Mouse (Mus musculus) bone marrow macrophage, adult 2 months (primary cell): ENCODE data around the gene Pam16. TPM values are rescaled to one million over a fixed set of nuclear protein-coding genes. Genes with fewer than 3 reads are reported as not detected.

Experiments
- H3K27ac ChIP-seq: 2 replicates; pipeline ENCODE4 v1.5.1; 2012; ENCODE audit warnings: low read depth, low read length; ENCODE audit not compliant: insufficient read depth
- H3K4me1 ChIP-seq: 2 replicates; pipeline ENCODE4 v1.6.1; 2012; ENCODE audit warnings: low read length; ENCODE audit not compliant: control insufficient read depth, insufficient read depth
- H3K4me3 ChIP-seq: 2 replicates; pipeline ENCODE4 v1.5.1; 2012; ENCODE audit warnings: mild to moderate bottlenecking, low read length, moderate library complexity; ENCODE audit not compliant: insufficient read depth
- CTCF ChIP-seq: IDR thresholded peaks from 2 replicates; pipeline ENCODE4 v1.5.1; 2012; ENCODE audit warnings: low read depth, mild to moderate bottlenecking, low read length, moderate library complexity
- POLR2A ChIP-seq: IDR thresholded peaks from 2 replicates; pipeline ENCODE4 v1.6.1; 2012; ENCODE audit warnings: mild to moderate bottlenecking, low read depth, low read length, borderline replicate concordance
- polyA plus RNA-seq: library from polyadenylated mRNA; stranded (reverse); fragments of >200 nt; gene quantifications from 2 replicates; pipeline ENCODE4 v1.2.4, GENCODE M21; 2012; ENCODE audit not compliant: missing spikeins, insufficient read depth, insufficient read length

The Pam16 gene
- polyA plus RNA-seq, 1 experiment = 27.3 TPM

DNA sequence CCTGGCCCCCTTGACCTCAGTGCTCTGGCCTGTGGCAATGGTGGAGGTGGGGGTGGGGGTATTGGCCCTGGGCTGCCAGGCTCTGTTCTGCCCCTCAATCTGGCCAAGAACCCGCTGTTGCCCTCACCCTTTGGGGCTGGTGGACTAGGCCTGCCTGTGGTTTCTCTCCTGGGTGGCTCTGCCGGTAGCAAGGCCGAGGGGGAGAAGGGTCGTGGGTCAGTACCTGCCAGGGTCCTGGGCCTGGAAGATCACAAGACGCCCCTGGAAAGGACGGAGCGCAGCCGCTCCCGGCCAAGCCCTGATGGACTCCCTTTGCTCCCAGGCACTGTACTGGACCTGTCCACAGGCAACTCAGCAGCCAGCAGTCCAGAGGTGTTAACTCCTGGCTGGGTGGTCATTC lies 11.1 kb downstream of the Pam16 start:
- Histone ChIP-seq H3K27ac (no peak overlapping the region), H3K4me1 (peaks cover 2% of the 10 kb centered on the region; the same call in 1 of the 2 replicates), H3K4me3 (no peak overlapping the region)
- TF ChIP-seq POLR2A (no peak), CTCF (no peak)

DNA sequence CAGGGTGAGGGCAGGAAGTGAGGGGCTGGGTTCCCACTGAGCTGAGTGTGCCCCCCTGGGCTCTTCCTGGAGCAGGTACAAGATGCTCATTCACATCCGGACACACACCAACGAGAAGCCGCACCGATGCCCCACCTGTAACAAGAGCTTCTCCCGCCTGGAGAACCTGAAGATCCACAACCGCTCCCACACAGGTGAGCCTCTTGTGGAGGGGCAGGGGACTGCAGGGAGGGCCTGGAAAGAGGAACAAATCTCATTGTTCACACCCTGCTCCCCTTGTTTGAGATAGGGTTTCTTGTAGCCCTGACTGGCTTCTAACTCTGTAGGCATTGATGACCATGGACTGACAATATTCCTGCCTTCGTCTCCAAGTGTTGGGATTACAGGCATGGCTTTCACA lies 13.1 kb downstream of the Pam16 start:
- Histone ChIP-seq H3K27ac (no peak overlapping the region), H3K4me3 (no peak overlapping the region), H3K4me1 (peaks cover 7% of the 10 kb centered on the region)
- TF ChIP-seq POLR2A (no peak), CTCF (no peak)

DNA sequence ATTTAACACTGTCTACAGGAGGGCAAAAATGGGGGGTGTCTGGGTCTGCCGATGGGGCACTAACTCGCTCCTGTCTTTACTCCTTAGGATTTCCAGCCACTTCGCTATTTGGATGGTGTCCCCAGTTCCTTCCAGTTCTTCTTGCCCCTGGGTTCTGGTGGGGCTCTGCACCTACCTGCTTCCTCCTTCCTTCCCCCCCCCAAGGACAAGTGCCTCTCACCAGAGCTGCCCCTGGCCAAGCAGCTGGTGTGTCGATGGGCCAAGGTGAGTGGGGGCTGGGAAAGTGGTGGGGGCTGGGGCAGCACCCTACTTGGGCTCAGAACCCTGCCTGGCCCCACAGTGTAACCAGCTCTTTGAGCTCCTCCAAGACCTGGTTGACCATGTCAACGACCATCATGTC lies 13.6 kb downstream of the Pam16 start:
- Histone ChIP-seq H3K4me3 (no peak overlapping the region), H3K27ac (no peak overlapping the region), H3K4me1 (peaks cover 12% of the 10 kb centered on the region)
- TF ChIP-seq POLR2A (no peak), CTCF (no peak)

DNA sequence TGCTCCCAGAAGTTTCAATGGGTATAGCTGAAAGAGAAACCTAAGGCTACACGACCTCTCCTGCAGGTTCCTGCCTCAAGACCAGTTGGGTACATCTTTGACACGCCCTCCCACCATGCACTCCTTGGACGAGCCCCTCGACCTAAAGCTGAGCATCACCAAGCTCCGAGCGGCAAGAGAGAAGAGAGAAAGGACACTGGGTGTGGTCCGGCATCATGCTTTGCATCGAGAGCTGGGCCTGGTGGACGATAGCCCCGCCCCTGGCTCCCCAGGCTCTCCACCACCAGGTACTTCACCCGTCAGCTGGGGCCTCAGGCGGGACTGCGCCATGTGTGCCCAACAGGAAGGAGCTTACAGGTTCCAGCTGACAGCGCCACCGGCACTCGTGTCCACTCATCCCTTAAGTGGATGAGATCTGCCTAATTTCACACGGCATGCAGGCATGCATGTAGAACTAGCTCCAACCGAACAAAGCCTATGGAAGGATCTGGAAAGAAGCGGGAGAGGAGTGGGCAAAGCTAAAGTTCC lies 16.2 kb downstream of the Pam16 start:
- Histone ChIP-seq H3K4me3 (no peak overlapping the region), H3K27ac (no peak overlapping the region), H3K4me1 (peaks cover 14% of the 10 kb centered on the region)
- TF ChIP-seq CTCF = no peak
- no peak for TF ChIP-seq POLR2A

DNA sequence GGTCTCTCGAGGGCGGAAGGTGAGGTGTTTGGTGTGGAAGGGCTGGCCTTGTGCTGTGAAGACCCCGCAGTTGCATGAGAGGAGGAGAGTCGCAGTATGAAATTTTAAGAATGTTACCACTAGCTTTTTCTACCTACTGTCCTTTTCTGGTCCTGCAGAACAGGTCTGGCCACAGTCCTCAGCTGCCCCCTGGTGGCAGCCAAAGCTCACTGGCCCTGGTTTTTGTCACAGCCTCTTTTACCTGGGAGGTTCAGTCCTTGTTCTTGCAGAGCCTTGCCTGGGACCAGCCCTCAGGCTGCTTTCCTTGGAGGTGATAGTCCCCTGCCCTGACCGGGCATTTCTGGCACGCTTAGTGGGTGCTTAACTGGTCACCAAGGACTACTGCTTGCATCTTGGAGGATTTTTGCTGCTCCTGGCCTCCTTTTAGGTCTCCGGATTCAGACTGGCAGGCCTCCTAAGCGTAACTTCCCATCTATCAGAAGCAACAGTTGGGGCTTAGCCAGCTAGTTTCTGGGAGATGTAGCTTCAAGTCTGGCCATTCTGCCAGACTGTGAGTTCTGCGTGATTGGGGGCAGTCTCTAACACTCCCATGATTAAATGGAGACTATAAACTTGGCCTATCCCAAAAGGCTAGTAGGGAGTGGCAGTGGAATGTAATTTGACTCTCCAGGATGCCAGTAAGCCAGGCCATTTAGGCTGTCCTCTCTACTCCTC lies 16.8 kb downstream of the Pam16 start:
- TF ChIP-seq CTCF (peak; percentile 80), POLR2A (no peak)
- Histone ChIP-seq H3K4me3 (no peak overlapping the region), H3K4me1 (peaks cover 14% of the 10 kb centered on the region), H3K27ac (no peak overlapping the region)

DNA sequence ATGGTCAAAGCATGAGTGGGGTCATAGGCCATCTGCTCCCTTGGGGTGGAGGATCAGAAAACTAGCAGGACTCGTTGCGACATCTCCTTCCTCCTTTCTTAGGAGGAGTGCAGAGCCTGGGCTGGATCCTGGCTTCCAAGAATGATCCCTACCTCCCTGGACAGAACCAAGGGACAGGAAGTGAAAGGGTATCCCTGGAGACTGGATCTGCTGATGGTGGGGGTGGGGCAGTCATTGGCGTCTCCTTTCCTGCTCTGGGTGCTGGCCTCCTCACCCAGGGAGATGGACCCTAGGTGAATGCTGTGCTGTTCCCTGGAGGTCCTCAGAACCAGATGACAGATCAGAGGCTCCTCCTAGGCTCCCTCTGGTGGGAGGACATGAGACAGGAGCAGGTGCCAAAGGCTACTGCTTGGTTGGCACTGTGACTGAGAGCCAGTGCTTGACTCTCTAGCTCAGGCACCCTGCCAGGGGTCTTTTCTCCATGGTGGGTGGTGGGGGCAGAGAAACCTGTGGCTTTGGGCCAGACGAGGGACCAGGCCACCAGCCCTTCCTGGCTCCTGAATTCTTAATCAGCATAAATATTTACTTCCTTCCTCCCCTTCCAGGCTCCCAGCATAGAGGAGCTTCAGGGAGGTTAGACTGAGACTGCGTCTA lies 18.2 kb downstream of the Pam16 start:
- no peak overlapping the region for H3K4me3 ChIP-seq
- H3K27ac ChIP-seq = no peak overlapping the region
- peaks cover 14% of the 10 kb centered on the region for H3K4me1 ChIP-seq
- TF ChIP-seq CTCF (peak; percentile 46), POLR2A (no peak)

DNA sequence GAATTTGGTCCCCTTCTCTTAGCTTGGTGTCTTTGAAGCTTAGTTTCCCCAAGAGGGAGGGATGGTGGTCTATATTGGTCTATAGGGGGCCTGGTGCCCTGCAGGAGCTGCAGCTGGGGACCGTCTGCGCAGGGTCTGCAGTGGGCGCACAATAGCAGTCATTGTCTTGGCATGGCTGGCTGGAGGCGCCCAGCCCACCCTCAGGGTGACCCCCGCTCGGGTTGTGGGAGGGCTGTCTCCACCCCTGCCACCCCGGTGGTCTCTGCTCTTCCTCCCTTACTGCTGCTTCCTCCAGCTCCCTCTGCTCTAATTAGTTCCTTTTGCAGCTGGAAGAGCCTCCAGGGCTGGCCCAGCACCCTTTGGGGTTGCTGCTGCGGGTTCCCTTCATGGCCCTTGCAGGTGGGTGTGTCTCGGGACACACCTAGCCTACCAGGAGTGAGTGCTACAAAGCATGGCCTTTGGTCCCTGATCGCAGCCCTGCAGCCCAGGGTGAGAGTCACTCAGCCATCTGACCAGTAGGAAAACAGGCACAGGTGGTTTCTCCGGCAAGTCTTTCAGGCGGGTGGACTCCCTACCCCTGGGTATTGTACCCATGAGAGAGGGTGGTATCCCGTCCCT lies 19.2 kb downstream of the Pam16 start:
- H3K27ac ChIP-seq = no peak overlapping the region
- H3K4me1 ChIP-seq = peaks cover 14% of the 10 kb centered on the region
- TF ChIP-seq POLR2A = no peak
- TF ChIP-seq CTCF = no peak
- H3K4me3 ChIP-seq = no peak overlapping the region

DNA sequence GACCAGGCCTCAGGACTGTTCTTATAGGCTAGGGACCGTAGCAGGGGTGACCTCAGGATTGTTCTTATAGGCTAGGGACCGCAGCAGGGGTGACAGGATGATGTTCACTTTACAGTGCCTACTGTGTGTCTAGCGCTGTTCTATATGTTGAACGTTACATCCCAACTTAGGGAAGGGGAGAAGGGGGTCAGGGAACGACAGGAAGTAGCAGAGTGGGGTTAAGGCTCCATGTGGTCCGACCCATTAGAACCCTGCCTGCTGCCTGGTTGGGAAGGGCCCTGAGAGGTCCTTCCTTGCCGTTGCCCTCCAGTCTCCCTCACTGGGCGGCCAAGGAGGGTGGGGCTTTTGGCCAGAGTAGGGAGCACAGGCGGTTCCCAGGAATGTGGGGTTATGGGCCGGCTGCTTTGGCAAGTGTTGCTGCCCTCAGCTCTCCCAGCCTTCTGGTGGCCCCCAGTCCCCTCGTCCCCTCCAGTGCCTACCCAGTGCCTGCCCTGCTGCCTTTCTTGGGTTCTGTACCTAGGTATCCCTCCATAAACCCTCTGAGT lies 20.4 kb downstream of the Pam16 start:
- TF ChIP-seq POLR2A = no peak
- no peak for TF ChIP-seq CTCF
- H3K4me1 ChIP-seq = peaks cover 14% of the 10 kb centered on the region
- H3K27ac ChIP-seq = no peak overlapping the region
- no peak overlapping the region for H3K4me3 ChIP-seq

DNA sequence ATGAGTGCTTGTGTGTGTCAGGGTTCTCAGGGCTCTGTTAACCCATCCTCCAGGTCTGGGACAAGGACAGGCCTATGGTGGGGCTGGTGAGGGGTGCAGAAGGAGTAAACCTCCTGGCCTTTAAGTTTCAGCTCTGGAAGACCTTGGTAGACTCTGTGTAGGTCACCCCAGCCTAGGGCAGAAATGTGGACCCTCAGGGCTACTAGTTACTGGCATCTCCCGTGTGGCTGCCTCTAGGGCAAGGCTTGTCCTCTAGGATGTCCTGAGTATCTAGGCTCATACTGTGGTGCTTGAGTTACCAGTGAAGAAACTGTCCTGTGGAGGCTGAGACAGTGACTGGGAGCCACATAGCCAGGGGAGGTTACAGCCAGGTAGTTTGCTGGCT lies 21.3 kb downstream of the Pam16 start:
- TF ChIP-seq POLR2A (no peak), CTCF (no peak)
- Histone ChIP-seq H3K4me3 (no peak overlapping the region), H3K4me1 (peaks cover 14% of the 10 kb centered on the region), H3K27ac (no peak overlapping the region)
